Mouse (Mus musculus): ENCODE measurements around the gene Slc13a2. TPM values are rescaled to one million over a fixed set of nuclear protein-coding genes. Genes with fewer than 3 reads are reported as not detected.

Gene Slc13a2
- polyA plus RNA-seq (2017; shearing (Covaris generic)), result not detected

GRCm38 (mm10) chr11:78422055-78422819, at the start of gene Slc13a2:
Slc13a2 (minus strand) TSS chr11:78422217.

GRCm38 (mm10) chr11:78465568-78466180, 43.7 kb upstream of the Slc13a2 start, which contains the start of gene Slc46a1:
Slc46a1 (plus strand) TSS chr11:78465697.

GRCm38 (mm10) chr11:78386508-78387043, 35.4 kb downstream of the Slc13a2 start, which contains the start of gene Foxn1:
Foxn1 (minus strand) TSS chr11:78386558.

Other genes with a start within 250 kb of the Slc13a2 start
- gene Nek8, start 245.5 kb downstream of the Slc13a2 start, polyA plus RNA-seq (2017; shearing (Covaris generic)), result 17.3 TPM
- 8.1 TPM for gene Tlcd1, start 245.5 kb downstream of the Slc13a2 start, polyA plus RNA-seq (2017; shearing (Covaris generic))
- 1,583 TPM for gene Rpl23a, start 238.6 kb downstream of the Slc13a2 start, polyA plus RNA-seq (2017; shearing (Covaris generic))
- not detected for gene Rab34, start 233.8 kb downstream of the Slc13a2 start, polyA plus RNA-seq (2017; shearing (Covaris generic))
- gene Proca1, start 228.8 kb downstream of the Slc13a2 start, polyA plus RNA-seq (2017; shearing (Covaris generic)), result 0.28 TPM
- 114 TPM for gene Sdf2, start 176.5 kb downstream of the Slc13a2 start, polyA plus RNA-seq (2017; shearing (Covaris generic))
- 35.0 TPM for gene Supt6, start 176.2 kb downstream of the Slc13a2 start, polyA plus RNA-seq (2017; shearing (Covaris generic))
- gene 2610507B11Rik, start 160.5 kb downstream of the Slc13a2 start, polyA plus RNA-seq (2017; shearing (Covaris generic)), result 57.3 TPM
- gene BC030499, start 131.4 kb downstream of the Slc13a2 start, polyA plus RNA-seq (2017; shearing (Covaris generic)), result 0.52 TPM
- 0.88 TPM for gene Spag5, start 120.7 kb downstream of the Slc13a2 start, polyA plus RNA-seq (2017; shearing (Covaris generic))
- gene Aldoc, start 99.2 kb downstream of the Slc13a2 start, polyA plus RNA-seq (2017; shearing (Covaris generic)), result 6.8 TPM
- gene Pigs, start 93.8 kb downstream of the Slc13a2 start, polyA plus RNA-seq (2017; shearing (Covaris generic)), result 69.6 TPM
- gene Unc119, start 78.7 kb downstream of the Slc13a2 start, polyA plus RNA-seq (2017; shearing (Covaris generic)), result 29.6 TPM
- 0.30 TPM for gene Foxn1, start 35.7 kb downstream of the Slc13a2 start, polyA plus RNA-seq (2017; shearing (Covaris generic))
- gene Slc46a1, start 43.5 kb upstream of the Slc13a2 start, polyA plus RNA-seq (2017; shearing (Covaris generic)), result 0.62 TPM
- gene Sarm1, start 75.5 kb upstream of the Slc13a2 start, polyA plus RNA-seq (2017; shearing (Covaris generic)), result 2.6 TPM
- gene Vtn, start 76.9 kb upstream of the Slc13a2 start, polyA plus RNA-seq (2017; shearing (Covaris generic)), result not detected
- not detected for gene Sebox, start 81.2 kb upstream of the Slc13a2 start, polyA plus RNA-seq (2017; shearing (Covaris generic))
- 17.1 TPM for gene Tmem199, start 90.0 kb upstream of the Slc13a2 start, polyA plus RNA-seq (2017; shearing (Covaris generic))
- 33.7 TPM for gene Poldip2, start 90.0 kb upstream of the Slc13a2 start, polyA plus RNA-seq (2017; shearing (Covaris generic))
- 15.2 TPM for gene Tnfaip1, start 114.1 kb upstream of the Slc13a2 start, polyA plus RNA-seq (2017; shearing (Covaris generic))
- 61.7 TPM for gene Ift20, start 114.1 kb upstream of the Slc13a2 start, polyA plus RNA-seq (2017; shearing (Covaris generic))
- 16.8 TPM for gene Tmem97, start 128.6 kb upstream of the Slc13a2 start, polyA plus RNA-seq (2017; shearing (Covaris generic))